Mouse (Mus musculus) hindbrain, embryonic 12.5 days (tissue): ENCODE results near the gene Map3k11. TPM values are rescaled to one million over a fixed set of nuclear protein-coding genes. Genes with fewer than 3 reads are reported as not detected.

Experiments used
- ATAC-seq: fragments of 200-750 bp; cut with Nextera tagmentation; 2 replicates; pipeline ENCODE4 v1.8.0; 2017; ENCODE audit warnings: moderate TSS enrichment; ENCODE audit not compliant: low FRiP score
- H3K27ac ChIP-seq: fragments of 300-500 bp; sonication (generic); 2 replicates; pipeline ENCODE4 v1.5.1; 2016; ENCODE audit warnings: mild to moderate bottlenecking
- H3K27me3 ChIP-seq: fragments of 300-500 bp; sonication (generic); 2 replicates; pipeline ENCODE4 v1.6.1; 2016; ENCODE audit warnings: mild to moderate bottlenecking
- H3K36me3 ChIP-seq: fragments of 300-500 bp; sonication (generic); 2 replicates; pipeline ENCODE4 v1.6.1; 2016; ENCODE audit warnings: mild to moderate bottlenecking
- H3K4me1 ChIP-seq: fragments of 300-500 bp; sonication (generic); 2 replicates; pipeline ENCODE4 v1.6.1; 2016
- H3K4me2 ChIP-seq: fragments of 300-500 bp; sonication (generic); replicated peaks from 2 replicates; pipeline ENCODE4 v1.6.1; 2016; ENCODE audit warnings: mild to moderate bottlenecking
- H3K4me3 ChIP-seq: fragments of 300-500 bp; sonication (generic); 2 replicates; pipeline ENCODE4 v1.5.1; 2016; ENCODE audit warnings: mild to moderate bottlenecking
- H3K9ac ChIP-seq: fragments of 300-500 bp; sonication (generic); 2 replicates; pipeline ENCODE4 v1.6.1; 2016; ENCODE audit warnings: mild to moderate bottlenecking, moderate library complexity
- H3K9me3 ChIP-seq: fragments of 300-500 bp; sonication (generic); replicated peaks from 2 replicates; pipeline ENCODE4 v1.6.1; 2016; ENCODE audit warnings: mild to moderate bottlenecking
- WGBS: fragments of 180-500 bp; shearing (Covaris S2); methylation state at CpG from one replicate; pipeline ENCODE4 v1.1.7; 2016; 5-methylcytosine and 5-hydroxymethylcytosine counted together
- polyA plus RNA-seq: library from polyadenylated mRNA; unstranded; fragments of >200 nt; fragmentation: Nextera tagmentation; extraction: Ambion mirVana; gene quantifications from 2 replicates; pipeline ENCODE4 v1.2.1, GENCODE M21; 2016

Map3k11 gene
- polyA plus RNA-seq, 1 experiment from 2014 or later = 23.3 TPM

DNA sequence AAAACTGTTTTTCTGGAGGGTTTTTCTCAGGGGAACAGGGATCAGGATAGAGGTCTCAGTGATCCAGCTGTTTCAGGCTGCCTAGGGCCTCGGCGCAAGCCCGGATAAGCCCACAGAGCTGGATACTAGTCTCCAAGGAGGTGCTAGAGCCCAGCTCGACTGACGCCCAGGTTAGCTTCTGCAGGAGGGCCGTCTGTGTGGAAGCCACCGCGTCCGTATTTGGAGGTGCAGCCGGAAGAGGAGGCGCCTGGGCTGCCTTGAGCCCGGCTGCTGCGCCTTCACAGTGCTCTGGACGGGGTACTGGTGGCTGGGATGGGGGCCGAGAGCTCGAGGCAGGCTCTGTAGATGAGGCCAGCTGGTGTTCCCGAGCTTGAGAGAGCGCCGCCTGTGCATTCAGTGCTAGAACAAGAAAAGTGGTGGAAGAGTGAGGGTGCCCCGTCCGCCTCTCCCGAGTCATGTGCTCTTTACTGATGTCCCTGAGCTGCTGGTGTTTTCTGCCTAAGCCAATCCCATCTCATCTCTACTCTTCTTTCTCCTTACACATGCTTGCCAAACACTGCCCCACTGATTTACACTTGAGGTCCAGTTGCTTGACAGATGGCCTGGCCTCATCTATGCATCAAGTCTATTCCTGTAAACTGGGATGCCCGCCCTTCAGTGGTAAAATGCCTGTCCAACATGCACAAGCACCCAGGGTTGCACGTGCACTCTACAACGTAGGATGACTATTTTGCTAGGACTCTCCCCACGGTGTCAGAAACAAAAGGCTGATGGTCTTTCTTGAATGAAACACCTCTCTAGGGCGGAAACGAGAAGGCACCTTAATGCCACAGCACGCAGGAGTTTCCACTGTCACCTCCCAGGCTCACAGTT is 42.0 kb downstream of the Map3k11 start:
- Histone ChIP-seq H3K27ac (no peak overlapping the region), H3K4me1 (peaks cover 54% of the 10 kb centered on the region), H3K9me3 (no peaks in the 10 kb centered on the region), H3K4me3 (peak overlapping the region; percentile 82), H3K4me2 (peak overlapping the region; percentile 99), H3K9ac (peak overlapping the region; percentile 93), H3K36me3 (0 out of 2 replicates have a peak, but pooled peaks cover 6% of the 10 kb centered on the region), H3K27me3 (peaks cover 8% of the 10 kb centered on the region)
- 75% methylated on average over 29 of the region's 29 CpGs for WGBS
- no peak for ATAC-seq

DNA sequence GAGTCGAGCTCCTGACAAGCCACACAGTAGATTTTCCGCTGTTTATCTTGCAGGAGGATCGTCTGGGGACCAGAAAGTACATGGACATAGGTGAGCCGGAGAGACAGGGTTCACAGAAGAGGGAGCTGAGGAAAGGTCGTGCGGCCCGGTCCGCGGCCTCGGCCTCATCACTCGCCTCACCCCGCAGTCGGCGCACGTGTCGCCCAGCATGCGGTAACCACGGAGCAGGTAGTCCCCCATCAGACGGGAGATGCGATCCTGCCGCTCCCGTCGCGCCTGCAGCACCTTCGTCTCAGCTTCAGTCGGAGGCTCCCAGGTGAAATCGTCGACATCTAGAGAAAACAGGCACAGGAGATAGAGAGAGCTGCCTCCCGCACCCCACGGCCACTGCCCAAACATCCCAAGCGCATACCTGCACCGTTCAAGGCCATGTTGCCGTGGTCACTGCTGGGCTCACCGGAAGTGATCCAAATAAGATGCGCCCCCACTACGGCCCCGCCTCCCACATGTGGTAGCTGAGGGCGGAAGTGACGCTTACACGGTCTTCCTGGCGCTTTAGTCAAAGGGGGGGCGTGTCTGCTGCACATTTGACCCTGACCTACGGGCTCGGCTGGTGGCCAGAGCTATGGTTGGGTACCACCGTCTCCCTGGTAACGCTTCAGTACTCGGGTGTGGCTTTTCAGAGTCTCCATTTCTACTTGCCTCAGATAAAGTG is 42.9 kb downstream of the Map3k11 start:
- Histone ChIP-seq H3K27me3 (peaks cover 8% of the 10 kb centered on the region), H3K27ac (peak overlapping the region; percentile 66), H3K36me3 (0 out of 2 replicates have a peak, but pooled peaks cover 6% of the 10 kb centered on the region), H3K4me2 (peak overlapping the region; percentile 99), H3K4me3 (peak overlapping the region; percentile 82), H3K9me3 (no peaks in the 10 kb centered on the region), H3K4me1 (peaks cover 45% of the 10 kb centered on the region), H3K9ac (peak overlapping the region; percentile 83)
- WGBS = under 1% methylated on average over 47 of the region's 47 CpGs
- peak; percentile 82 for ATAC-seq

DNA sequence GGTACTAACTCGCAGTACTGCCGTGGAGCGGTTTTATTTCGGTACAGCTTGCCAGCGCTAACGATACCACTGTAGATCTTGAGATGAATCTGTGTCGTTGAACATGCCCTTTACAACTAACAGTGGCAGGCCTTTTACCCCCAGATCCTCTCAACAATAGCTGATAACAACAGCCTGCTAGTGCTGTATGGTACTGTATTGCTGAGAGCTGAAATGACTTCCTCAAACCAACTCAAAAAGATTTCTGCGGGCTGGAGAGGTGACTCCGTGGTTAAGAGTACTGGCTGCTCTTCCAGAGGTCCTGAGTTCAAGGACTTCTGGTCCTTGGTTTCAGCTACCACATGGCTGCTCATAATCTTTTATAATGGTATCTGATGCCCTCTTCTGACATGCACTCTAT is 45.8 kb downstream of the Map3k11 start:
- Histone ChIP-seq H3K4me3 (no peak overlapping the region), H3K27ac (no peak overlapping the region), H3K4me2 (no peak overlapping the region), H3K9ac (no peak overlapping the region), H3K27me3 (peaks cover 19% of the 10 kb centered on the region), H3K36me3 (0 out of 2 replicates have a peak, but pooled peaks cover 3% of the 10 kb centered on the region), H3K9me3 (no peaks in the 10 kb centered on the region), H3K4me1 (peaks cover 22% of the 10 kb centered on the region)
- 83% methylated on average over 9 of the region's 9 CpGs for WGBS
- no peak for ATAC-seq

DNA sequence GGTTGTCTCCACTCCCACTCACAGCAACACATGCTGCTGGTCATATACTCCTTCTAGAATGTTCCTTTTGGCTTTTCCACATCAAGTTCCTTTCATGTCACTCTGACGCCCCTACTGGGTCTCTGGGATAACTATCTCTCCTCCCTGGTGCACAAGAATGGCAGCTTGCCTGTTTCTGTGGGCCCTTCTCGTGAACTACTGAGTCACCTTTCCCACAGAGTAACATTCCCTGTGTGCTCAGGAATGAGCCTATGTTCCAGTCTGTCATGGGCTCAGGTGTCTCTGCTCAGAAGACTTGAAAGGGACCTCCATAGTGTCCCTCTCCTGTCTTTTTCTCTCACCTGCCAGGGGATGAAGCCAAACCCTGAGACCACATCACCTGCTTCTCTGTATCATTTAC is 50.9 kb downstream of the Map3k11 start:
- no peak for ATAC-seq
- H3K4me3 ChIP-seq = no peak overlapping the region
- no peaks in the 10 kb centered on the region for H3K9me3 ChIP-seq
- no peaks in the 10 kb centered on the region for H3K36me3 ChIP-seq
- 50% methylated on average over 2 of the region's 2 CpGs for WGBS
- no peak overlapping the region for H3K4me2 ChIP-seq
- peaks cover 59% of the 10 kb centered on the region for H3K27me3 ChIP-seq
- H3K4me1 ChIP-seq = peaks cover 37% of the 10 kb centered on the region
- H3K9ac ChIP-seq = no peak overlapping the region
- no peak overlapping the region for H3K27ac ChIP-seq

DNA sequence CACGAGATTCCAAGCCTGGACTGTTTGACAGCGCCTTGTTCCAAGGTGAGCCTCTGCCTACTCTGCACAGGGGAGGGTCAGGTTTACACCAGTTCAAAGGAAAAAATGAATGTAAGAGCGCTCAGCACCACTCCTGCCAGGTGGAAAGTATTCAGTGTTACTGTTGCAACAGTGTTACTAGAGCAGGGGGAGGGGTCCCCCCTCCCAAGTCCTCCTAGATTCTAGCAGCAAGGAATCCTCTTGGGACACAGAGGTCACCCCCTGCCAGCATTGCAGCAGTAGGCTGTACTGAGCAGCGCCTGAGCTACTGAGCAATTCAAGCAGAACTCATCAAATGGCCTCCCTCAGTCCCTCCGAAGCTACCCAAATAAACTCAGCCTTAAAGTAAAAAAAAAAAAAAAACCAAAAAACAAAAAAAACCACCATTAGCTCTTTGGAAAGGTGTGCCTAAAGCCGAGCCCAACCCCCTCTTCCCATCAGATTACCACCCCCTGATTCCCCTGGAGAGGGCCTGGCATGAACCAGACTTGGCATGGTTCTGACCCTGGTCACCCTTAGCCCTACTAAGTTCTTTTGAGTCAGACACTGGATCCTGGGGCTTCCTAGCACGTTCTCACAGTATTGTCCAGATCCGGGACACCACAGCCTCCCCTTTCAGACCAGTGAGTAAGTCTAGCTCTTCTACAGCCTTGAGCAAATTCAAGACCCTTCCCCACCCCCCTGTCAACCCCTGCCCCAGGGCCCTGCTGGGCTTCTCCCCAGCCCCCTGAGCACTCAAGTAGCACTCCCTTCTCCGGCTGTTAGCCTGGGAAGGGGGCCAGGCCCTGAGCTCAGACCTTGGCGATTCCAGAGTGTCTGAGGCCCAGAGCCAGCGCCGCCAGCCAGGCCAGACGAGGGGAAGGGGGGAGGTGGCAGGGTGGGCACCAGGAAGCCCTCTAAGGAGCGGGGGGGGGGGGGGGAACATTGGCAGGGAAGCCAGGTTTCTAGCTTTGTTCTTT is 52.1 kb downstream of the Map3k11 start, which contains the start of gene Ltbp3:
Gene Ltbp3, plus strand, starts transcription at position 585 of the 998 bp plus-strand sequence.
- no peaks in the 10 kb centered on the region for H3K36me3 ChIP-seq
- peak within 1 kb of the TSS; percentile 79 for H3K27ac ChIP-seq
- H3K27me3 ChIP-seq = peaks cover 62% of the 10 kb centered on the region
- peak within 1 kb of the TSS; percentile 55 for H3K4me3 ChIP-seq
- H3K9ac ChIP-seq = peak within 1 kb of the TSS; percentile 84
- WGBS = 12% methylated on average over 14 of the region's 14 CpGs
- peak within 1 kb of the TSS; percentile 98 for H3K4me2 ChIP-seq
- peaks cover 41% of the 10 kb centered on the region for H3K4me1 ChIP-seq
- H3K9me3 ChIP-seq = no peaks in the 10 kb centered on the region
- no peak; the same call in 1 of the 2 replicates for ATAC-seq

DNA sequence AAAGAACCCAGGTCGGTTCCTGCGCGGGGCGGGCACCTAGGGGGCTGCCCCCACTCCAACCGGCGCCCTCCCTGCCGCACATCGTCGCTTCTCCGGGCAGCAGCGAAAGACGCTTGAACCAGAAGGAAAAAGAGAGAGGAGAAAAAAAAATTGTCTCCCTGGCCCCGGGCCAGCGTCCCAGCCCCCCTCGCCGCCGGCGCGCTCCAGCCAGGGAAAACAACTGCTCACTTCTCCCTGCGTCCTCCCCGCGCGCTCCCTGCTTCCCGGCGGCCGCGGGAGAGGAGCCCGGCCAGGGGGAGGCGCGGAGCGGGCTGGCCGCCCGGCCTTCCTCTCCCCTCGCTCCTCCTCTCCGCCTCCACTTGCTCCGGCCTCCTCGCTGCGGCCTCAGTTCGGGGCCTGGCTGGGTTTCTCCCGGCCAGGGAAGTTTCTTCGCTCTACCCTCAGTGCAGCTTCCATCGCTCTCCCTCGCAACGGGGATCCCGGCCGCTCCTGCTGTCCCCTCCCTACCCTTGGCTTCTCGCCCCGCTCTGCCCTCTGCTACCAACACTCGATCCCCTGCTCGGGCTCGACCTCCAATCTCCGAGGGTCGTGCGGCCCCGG is 53.2 kb downstream of the Map3k11 start:
- peaks cover 73% of the 10 kb centered on the region for H3K27me3 ChIP-seq
- peak overlapping the region; percentile 79 for H3K27ac ChIP-seq
- no peaks in the 10 kb centered on the region for H3K9me3 ChIP-seq
- peak overlapping the region; percentile 55 for H3K4me3 ChIP-seq
- H3K36me3 ChIP-seq = no peaks in the 10 kb centered on the region
- peak; percentile 66 for ATAC-seq
- WGBS = under 1% methylated on average over 49 of the region's 55 CpGs
- peak overlapping the region; percentile 84 for H3K9ac ChIP-seq
- H3K4me1 ChIP-seq = peaks cover 51% of the 10 kb centered on the region
- peak overlapping the region; percentile 98 for H3K4me2 ChIP-seq

- Histone ChIP-seq H3K4me3 (peak overlapping the region; percentile 55), H3K9me3 (no peaks in the 10 kb centered on the region), H3K27me3 (peaks cover 77% of the 10 kb centered on the region), H3K36me3 (no peaks in the 10 kb centered on the region), H3K9ac (peak overlapping the region; percentile 84), H3K27ac (peak overlapping the region; percentile 79), H3K4me1 (peaks cover 54% of the 10 kb centered on the region), H3K4me2 (peak overlapping the region; percentile 98)
- under 1% methylated on average over 32 of the region's 32 CpGs for WGBS
- ATAC-seq = peak; percentile 61
Observed at GRCm38 (mm10) chr19:5742241-5742641, 53.7 kb downstream of the Map3k11 start.

- H3K9ac ChIP-seq = no peak overlapping the region; the same call in 1 of the 2 replicates
- no peaks in the 10 kb centered on the region for H3K9me3 ChIP-seq
- peaks cover 54% of the 10 kb centered on the region for H3K4me1 ChIP-seq
- H3K27ac ChIP-seq = no peak overlapping the region
- H3K4me2 ChIP-seq = peak overlapping the region; percentile 98; the same call in 1 of the 2 replicates
- peaks cover 79% of the 10 kb centered on the region for H3K27me3 ChIP-seq
- no peaks in the 10 kb centered on the region for H3K36me3 ChIP-seq
- 47% methylated on average over 5 of the region's 5 CpGs for WGBS
- no peak for ATAC-seq
- no peak overlapping the region for H3K4me3 ChIP-seq
Observed at GRCm38 (mm10) chr19:5743576-5743975, 55.0 kb downstream of the Map3k11 start.

DNA sequence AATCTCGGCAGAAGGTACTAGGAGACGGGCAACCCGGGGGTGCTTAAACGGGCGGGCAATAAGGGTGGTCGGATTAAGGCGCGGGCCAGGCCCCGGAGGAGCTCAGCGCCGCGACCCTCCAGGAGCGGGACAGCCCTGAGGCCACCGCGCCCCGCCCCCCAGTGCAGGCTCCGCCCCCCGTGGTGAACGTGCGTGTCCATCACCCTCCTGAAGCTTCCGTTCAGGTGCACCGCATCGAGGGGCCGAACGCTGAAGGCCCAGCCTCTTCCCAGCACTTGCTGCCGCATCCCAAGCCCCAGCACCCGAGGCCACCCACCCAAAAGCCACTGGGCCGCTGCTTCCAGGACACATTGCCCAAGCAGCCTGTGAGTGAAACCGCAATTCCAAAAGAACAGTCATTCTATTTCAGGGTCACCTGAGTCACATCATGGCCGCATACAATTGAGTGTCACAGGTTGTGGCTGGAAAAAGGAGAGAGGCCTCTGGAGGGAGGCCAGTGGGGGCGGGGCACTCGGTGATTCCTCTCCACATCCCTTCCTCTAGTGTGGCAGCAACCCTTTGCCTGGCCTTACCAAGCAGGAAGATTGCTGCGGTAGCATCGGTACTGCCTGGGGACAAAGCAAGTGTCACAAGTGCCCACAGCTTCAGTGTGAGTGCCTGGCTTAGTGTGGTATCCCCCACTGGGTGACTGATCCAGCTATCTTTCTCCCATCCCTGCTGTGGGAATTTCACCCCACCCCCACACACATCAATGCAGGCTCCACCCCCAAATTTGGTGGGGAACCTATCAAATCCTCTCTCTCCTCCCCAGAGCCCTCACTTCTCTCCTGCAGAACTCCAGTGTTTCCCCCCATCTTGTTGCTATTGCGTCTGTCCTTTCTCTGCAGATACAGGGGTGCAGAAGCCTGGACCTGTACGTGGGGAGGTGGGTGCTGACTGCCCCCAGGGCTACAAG is 57.5 kb downstream of the Map3k11 start:
- Histone ChIP-seq H3K4me2 (peak overlapping the region; percentile 42), H3K4me1 (peaks cover 48% of the 10 kb centered on the region), H3K27me3 (peaks cover 85% of the 10 kb centered on the region), H3K4me3 (peak overlapping the region; percentile 21), H3K9me3 (no peaks in the 10 kb centered on the region), H3K27ac (no peak overlapping the region), H3K36me3 (no peaks in the 10 kb centered on the region), H3K9ac (peak overlapping the region; percentile 51)
- no peak for ATAC-seq
- WGBS = 5% methylated on average over 36 of the region's 36 CpGs

- Histone ChIP-seq H3K27me3 (peaks cover 89% of the 10 kb centered on the region), H3K4me2 (no peak overlapping the region), H3K27ac (no peak overlapping the region), H3K4me1 (peaks cover 48% of the 10 kb centered on the region), H3K9ac (no peak overlapping the region), H3K9me3 (no peaks in the 10 kb centered on the region), H3K4me3 (no peak overlapping the region), H3K36me3 (no peaks in the 10 kb centered on the region)
- ATAC-seq = no peak
- 14% methylated on average over 12 of the region's 12 CpGs for WGBS
Observed at GRCm38 (mm10) chr19:5746907-5747363, 58.4 kb downstream of the Map3k11 start.
